Mouse (Mus musculus) MEL (cell line): ENCODE data around the gene Cend1.

Experiments
- CTCF ChIP-seq, 3 experiments: IDR thresholded peaks in 2 of 3; conservative IDR thresholded peaks in 1 of 3; 2 replicates each; pipeline ENCODE4 v1.5.1; 2011 to 2012; ENCODE audit warnings: low read length in 3 of 3, low read depth in 2 of 3, mild to moderate bottlenecking in 2 of 3, improper control_type of control experiment in 1 of 3, inconsistent platforms in 1 of 3, mixed read lengths in 1 of 3, moderate library complexity in 1 of 3; ENCODE audit not compliant: control insufficient read depth in 1 of 3, insufficient read depth in 1 of 3, poor library complexity in 1 of 3, severe bottlenecking in 1 of 3
- E2F4 ChIP-seq: IDR thresholded peaks from 2 replicates; pipeline ENCODE4 v1.6.1; 2011; ENCODE audit warnings: low read depth, low read length, improper control_type of control experiment, borderline replicate concordance
- GATA1 ChIP-seq: IDR thresholded peaks from 2 replicates; pipeline ENCODE4 v1.6.1; 2011; ENCODE audit warnings: low read depth, low read length, improper control_type of control experiment
- MYC ChIP-seq: IDR thresholded peaks from 2 replicates; pipeline ENCODE4 v1.6.1; 2011; ENCODE audit warnings: low read depth, mild to moderate bottlenecking, low read length, improper control_type of control experiment, moderate library complexity
- POLR2A ChIP-seq, 2 experiments: IDR thresholded peaks; 2 replicates each; pipeline ENCODE4 v1.6.1; 2011 to 2012; ENCODE audit warnings: low read length in 2 of 2, mild to moderate bottlenecking in 2 of 2, control low read depth in 1 of 2, improper control_type of control experiment in 1 of 2, low read depth in 1 of 2, moderate library complexity in 1 of 2; ENCODE audit not compliant: control insufficient read depth in 1 of 2, insufficient read depth in 1 of 2, poor library complexity in 1 of 2
- POLR2AphosphoS5 ChIP-seq: IDR thresholded peaks from 2 replicates; pipeline ENCODE4 v1.6.1; 2012; ENCODE audit warnings: low read depth, borderline replicate concordance, mild to moderate bottlenecking, inconsistent platforms, low read length, moderate library complexity, mixed read lengths
- RAD21 ChIP-seq: IDR thresholded peaks from 2 replicates; pipeline ENCODE4 v1.6.1; 2011; ENCODE audit warnings: mild to moderate bottlenecking, low read depth, low read length, improper control_type of control experiment
- TAL1 ChIP-seq: IDR thresholded peaks from 2 replicates; pipeline ENCODE4 v1.6.1; 2012; ENCODE audit warnings: mild to moderate bottlenecking, inconsistent platforms, low read length, moderate library complexity, mixed read lengths
- TCF12 ChIP-seq: IDR thresholded peaks from 2 replicates; pipeline ENCODE4 v1.6.1; 2014; ENCODE audit warnings: low read depth, mild to moderate bottlenecking, inconsistent platforms, low read length, improper control_type of control experiment, moderate library complexity
- UBTF ChIP-seq: IDR thresholded peaks from 2 replicates; pipeline ENCODE4 v1.6.1; 2012; ENCODE audit warnings: low read depth, mild to moderate bottlenecking, inconsistent platforms, low read length, improper control_type of control experiment, moderate library complexity, borderline replicate concordance; ENCODE audit not compliant: insufficient read depth
- ZC3H11A ChIP-seq: IDR thresholded peaks from 2 replicates; pipeline ENCODE4 v1.6.1; 2012; ENCODE audit warnings: low read depth, mild to moderate bottlenecking, inconsistent platforms, low read length, improper control_type of control experiment
- ZMIZ1 ChIP-seq: IDR thresholded peaks from 2 replicates; pipeline ENCODE4 v1.6.1; 2012; ENCODE audit warnings: low read depth, mild to moderate bottlenecking, inconsistent platforms, low read length, improper control_type of control experiment, moderate library complexity

DNA sequence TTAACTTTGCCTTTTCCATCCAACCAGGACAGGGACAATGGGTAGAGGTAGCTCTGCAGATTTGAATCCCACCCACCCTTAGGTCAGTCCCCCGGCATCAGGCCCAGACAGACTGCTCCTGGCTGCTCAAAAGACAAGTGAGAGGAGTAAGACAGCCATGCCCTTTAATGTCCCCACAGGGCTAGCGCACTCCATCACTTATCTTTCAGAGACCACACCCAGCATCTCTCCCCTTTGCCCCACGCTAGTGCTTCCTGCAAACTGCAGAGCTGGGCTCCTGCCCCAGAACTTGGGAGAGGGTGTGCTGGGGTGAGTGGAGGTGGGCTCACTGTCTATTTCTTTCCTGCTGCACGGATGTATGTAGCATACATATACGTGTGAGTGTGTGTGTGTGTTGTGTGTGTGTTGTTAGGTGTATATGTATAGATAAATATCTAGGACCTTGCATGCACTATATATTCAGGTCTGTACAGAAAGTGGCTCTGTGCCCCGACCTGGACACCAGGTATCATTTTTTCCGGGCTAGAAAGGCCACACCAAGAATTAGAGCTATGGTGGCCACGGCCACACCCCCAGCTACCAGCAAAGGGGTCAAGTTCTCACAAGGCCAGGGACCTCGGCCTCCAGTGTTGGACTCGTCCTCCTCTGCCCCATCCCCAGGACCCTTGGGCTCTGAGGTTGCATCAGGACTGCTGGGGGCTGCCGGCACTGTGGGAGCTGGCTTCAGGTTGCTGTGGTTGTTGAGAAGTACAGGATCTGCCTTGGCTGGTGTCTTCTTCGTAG, 2.2 kb downstream of the Cend1 start:
- TF ChIP-seq POLR2A (IDR thresholded peaks at IDR 0.05; ENCODE audit: control insufficient read depth in 1 of 2, insufficient read depth in 1 of 2, low read depth in 1 of 2, low read length in 2 of 2, poor library complexity in 1 of 2) (no peak), ZC3H11A (no peak), ZMIZ1 (no peak), TAL1 (no peak), MYC (no peak), GATA1 (no peak), RAD21 (no peak), TCF12 (no peak), UBTF (no peak), E2F4 (no peak), CTCF (IDR thresholded peaks at IDR 0.05 in 2 of 3, conservative IDR thresholded peaks at IDR 0.05 in 1 of 3; ENCODE audit: control insufficient read depth in 1 of 3, insufficient read depth in 1 of 3, low read depth in 2 of 3, low read length in 3 of 3, poor library complexity in 1 of 3, severe bottlenecking in 1 of 3) (no peak), POLR2AphosphoS5 (no peak)
